Mouse (Mus musculus): ENCODE results near the gene Folr2. TPM values are rescaled to one million over a fixed set of nuclear protein-coding genes. Genes with fewer than 3 reads are reported as not detected.

Gene Folr2
- polyA plus RNA-seq, 1 experiment from 2014 or later = 3.0 TPM

GRCm38 (mm10) chr7:101835457-101836109, 21.4 kb downstream of the Folr2 start:
- Histone ChIP-seq H3K4me1 (peaks cover 31% of the 10 kb centered on the region), H3K27me3 (replicated peaks) (peaks cover 58% of the 10 kb centered on the region), H3K27ac (no peak overlapping the region), H3K9ac (0 out of 2 replicates have a peak overlapping the region, but pooled peaks have one; percentile 75), H3K4me3 (peak overlapping the region; percentile 64), H3K36me3 (peaks cover 30% of the 10 kb centered on the region), H3K9me3 (replicated peaks) (no peaks in the 10 kb centered on the region), H3K4me2 (peak overlapping the region; percentile 88)
- ATAC-seq = no peak
- 52% methylated on average over 5 of the region's 5 CpGs for WGBS (ENCODE audit: insufficient replicate concordance)

- Histone ChIP-seq H3K9ac (no peak overlapping the region), H3K4me3 (no peak overlapping the region)
- 63% methylated on average over 3 of the region's 3 CpGs for WGBS (ENCODE audit: insufficient replicate concordance)
Measured at GRCm38 (mm10) chr7:101834903-101835302, 22.1 kb downstream of the Folr2 start.

GRCm38 (mm10) chr7:101833916-101834584, 22.9 kb downstream of the Folr2 start:
- WGBS (ENCODE audit: insufficient replicate concordance) = 58% methylated on average over 3 of the region's 3 CpGs
- no peak for ATAC-seq
- Histone ChIP-seq H3K4me3 (no peak overlapping the region), H3K27ac (no peak overlapping the region), H3K9ac (no peak overlapping the region), H3K4me2 (no peak overlapping the region), H3K4me1 (peaks cover 31% of the 10 kb centered on the region), H3K36me3 (peaks cover 45% of the 10 kb centered on the region), H3K27me3 (replicated peaks) (peaks cover 43% of the 10 kb centered on the region), H3K9me3 (replicated peaks) (no peaks in the 10 kb centered on the region)

More at GRCm38 (mm10) chr7:101834903-101835302, 22.1 kb downstream of the Folr2 start:
- no peak for ATAC-seq
- no peak overlapping the region for H3K27ac ChIP-seq
- H3K4me2 ChIP-seq = peak overlapping the region; percentile 88; the same call in 1 of the 2 replicates
- H3K36me3 ChIP-seq = peaks cover 37% of the 10 kb centered on the region
- H3K4me1 ChIP-seq = peaks cover 31% of the 10 kb centered on the region
- H3K27me3 ChIP-seq (replicated peaks) = peaks cover 51% of the 10 kb centered on the region
- no peaks in the 10 kb centered on the region for H3K9me3 ChIP-seq (replicated peaks)

GRCm38 (mm10) chr7:101833352-101833751, 23.6 kb downstream of the Folr2 start:
- peaks cover 52% of the 10 kb centered on the region for H3K36me3 ChIP-seq
- no peak overlapping the region for H3K9ac ChIP-seq
- H3K27ac ChIP-seq = no peak overlapping the region
- ATAC-seq = no peak
- no peak overlapping the region for H3K4me2 ChIP-seq
- H3K4me1 ChIP-seq = peaks cover 31% of the 10 kb centered on the region
- H3K9me3 ChIP-seq (replicated peaks) = no peaks in the 10 kb centered on the region
- H3K4me3 ChIP-seq = no peak overlapping the region
- peaks cover 36% of the 10 kb centered on the region for H3K27me3 ChIP-seq (replicated peaks)
- 66% methylated on average over 5 of the region's 5 CpGs for WGBS (ENCODE audit: insufficient replicate concordance)

GRCm38 (mm10) chr7:101832372-101832771, 24.6 kb downstream of the Folr2 start:
- Histone ChIP-seq H3K4me1 (peaks cover 22% of the 10 kb centered on the region), H3K9ac (no peak overlapping the region), H3K4me3 (no peak overlapping the region), H3K36me3 (peaks cover 62% of the 10 kb centered on the region), H3K4me2 (no peak overlapping the region), H3K9me3 (replicated peaks) (no peaks in the 10 kb centered on the region), H3K27me3 (replicated peaks) (peaks cover 26% of the 10 kb centered on the region), H3K27ac (no peak overlapping the region)
- ATAC-seq = no peak
- 79% methylated on average over 4 of the region's 4 CpGs for WGBS (ENCODE audit: insufficient replicate concordance)

- Histone ChIP-seq H3K27me3 (replicated peaks) (peaks cover 17% of the 10 kb centered on the region), H3K9me3 (replicated peaks) (no peaks in the 10 kb centered on the region), H3K4me2 (no peak overlapping the region), H3K27ac (no peak overlapping the region), H3K9ac (no peak overlapping the region), H3K36me3 (peaks cover 72% of the 10 kb centered on the region), H3K4me3 (no peak overlapping the region), H3K4me1 (peaks cover 13% of the 10 kb centered on the region; the same call in 1 of the 2 replicates)
- WGBS (ENCODE audit: insufficient replicate concordance) = 75% methylated on average over 8 of the region's 8 CpGs
- no peak for ATAC-seq
Measured at GRCm38 (mm10) chr7:101831437-101831836, 25.6 kb downstream of the Folr2 start.

- Histone ChIP-seq H3K4me3 (no peak overlapping the region), H3K9ac (no peak overlapping the region), H3K4me1 (0 out of 2 replicates have a peak, but pooled peaks cover 2% of the 10 kb centered on the region), H3K36me3 (peaks cover 80% of the 10 kb centered on the region), H3K9me3 (replicated peaks) (no peaks in the 10 kb centered on the region), H3K27me3 (replicated peaks) (peaks cover 6% of the 10 kb centered on the region), H3K27ac (no peak overlapping the region), H3K4me2 (no peak overlapping the region)
- no peak for ATAC-seq
- 74% methylated on average over 3 of the region's 3 CpGs for WGBS (ENCODE audit: insufficient replicate concordance)
Measured at GRCm38 (mm10) chr7:101830373-101830772, 26.6 kb downstream of the Folr2 start.

GRCm38 (mm10) chr7:101823758-101824630, 33.0 kb downstream of the Folr2 start:
- peaks cover 55% of the 10 kb centered on the region for H3K27me3 ChIP-seq (replicated peaks)
- no peak for ATAC-seq

GRCm38 (mm10) chr7:101822836-101823757, 33.9 kb downstream of the Folr2 start:
- no peaks in the 10 kb centered on the region for H3K9me3 ChIP-seq (replicated peaks)
- H3K4me1 ChIP-seq = peaks cover 11% of the 10 kb centered on the region
- H3K9ac ChIP-seq = no peak overlapping the region
- H3K4me2 ChIP-seq = no peak overlapping the region
- no peak overlapping the region for H3K4me3 ChIP-seq
- ATAC-seq = no peak
- peaks cover 64% of the 10 kb centered on the region for H3K27me3 ChIP-seq (replicated peaks)
- 45% methylated on average over 32 of the region's 32 CpGs for WGBS (ENCODE audit: insufficient replicate concordance)
- H3K36me3 ChIP-seq = peaks cover 36% of the 10 kb centered on the region
- H3K27ac ChIP-seq = no peak overlapping the region

More at GRCm38 (mm10) chr7:101823758-101824630, 33.0 kb downstream of the Folr2 start:
- no peak overlapping the region for H3K27ac ChIP-seq
- H3K4me3 ChIP-seq = no peak overlapping the region
- H3K36me3 ChIP-seq = peaks cover 44% of the 10 kb centered on the region
- no peak overlapping the region for H3K9ac ChIP-seq
- 80% methylated on average over 18 of the region's 18 CpGs for WGBS (ENCODE audit: insufficient replicate concordance)
- H3K4me2 ChIP-seq = no peak overlapping the region
- H3K9me3 ChIP-seq (replicated peaks) = no peaks in the 10 kb centered on the region
- peaks cover 11% of the 10 kb centered on the region for H3K4me1 ChIP-seq

- WGBS (ENCODE audit: insufficient replicate concordance) = 2% methylated on average over 71 of the region's 71 CpGs
- no peak overlapping the region for H3K9ac ChIP-seq
- peaks cover 23% of the 10 kb centered on the region; the same call in 1 of the 2 replicates for H3K36me3 ChIP-seq
- H3K27me3 ChIP-seq (replicated peaks) = peaks cover 77% of the 10 kb centered on the region
- peaks cover 11% of the 10 kb centered on the region for H3K4me1 ChIP-seq
- H3K4me3 ChIP-seq = peak overlapping the region; percentile 49
- ATAC-seq = peak; percentile 43
- H3K4me2 ChIP-seq = peak overlapping the region; percentile 71
- no peak overlapping the region for H3K27ac ChIP-seq
- no peaks in the 10 kb centered on the region for H3K9me3 ChIP-seq (replicated peaks)
Measured at GRCm38 (mm10) chr7:101821571-101822501, 35.2 kb downstream of the Folr2 start.

Measured in liver, embryonic 12.5 days (tissue).